10 mouse cellular contexts compared by ENCODE assay signal in genomic region chr9:63141641-63142334, GRCm38 (mm10). TPM values are rescaled to one million over a fixed set of nuclear protein-coding genes. Genes with fewer than 3 reads are reported as not detected.
A peak's percentile ranks its signal among the peaks of the same experiment; 100 is the strongest.
DNase-seq lines count a peak whose midpoint lies in the region; ATAC-seq and TF ChIP-seq lines count a peak whose summit lies in the region.
"Had no signal": no experiment of that assay in that cellular context is flagged by ENCODE, and none has a peak within 500 bp of the region (broad histone marks: within the 10 kb centered on the region; RNA-seq: fewer than 3 reads in every experiment).

No protein-coding gene starts in this region.

- H3K4me2 ChIP-seq in heart, embryonic 13.5 days = peak overlapping the region; percentile 50
- peak overlapping the region; percentile 32; the same call in 1 of the 2 replicates for H3K4me2 ChIP-seq in embryonic facial prominence, embryonic 14.5 days (ENCODE audit: low read depth, low read length)
- no peak overlapping the region for H3K4me2 ChIP-seq in limb, embryonic 11.5 days (ENCODE audit: low read depth, severe bottlenecking)

- WGBS in heart, embryonic 13.5 days = 1% methylated on average over 24 of the region's 24 CpGs
- 2% methylated on average over 24 of the region's 24 CpGs for WGBS in embryonic facial prominence, embryonic 14.5 days
- WGBS in limb, embryonic 11.5 days = 2% methylated on average over 24 of the region's 24 CpGs

- peaks cover 100% of the 10 kb centered on the region for H3K27me3 ChIP-seq in heart, embryonic 13.5 days (replicated peaks)
- peaks cover 99% of the 10 kb centered on the region for H3K27me3 ChIP-seq in E14TG2a.4 (ENCODE audit: insufficient read depth, low read length)
- H3K27me3 ChIP-seq in embryonic facial prominence, embryonic 14.5 days (replicated peaks; ENCODE audit: control insufficient read depth, insufficient read depth, low read length) = peaks cover 99% of the 10 kb centered on the region
- peaks cover 98% of the 10 kb centered on the region for H3K27me3 ChIP-seq in limb, embryonic 11.5 days (ENCODE audit: control insufficient read depth, insufficient read depth, low read length)

- H3K4me1 ChIP-seq in heart, embryonic 13.5 days = peaks cover 74% of the 10 kb centered on the region
- peaks cover 93% of the 10 kb centered on the region for H3K4me1 ChIP-seq in E14TG2a.4 (replicated peaks; ENCODE audit: low read depth, low read length)
- H3K4me1 ChIP-seq in embryonic facial prominence, embryonic 14.5 days (ENCODE audit: control insufficient read depth, insufficient read depth, low read length) = peaks cover 10% of the 10 kb centered on the region
- H3K4me1 ChIP-seq in limb, embryonic 11.5 days (ENCODE audit: control insufficient read depth, insufficient read depth, low read length) = peaks cover 26% of the 10 kb centered on the region

- H3K9ac ChIP-seq in heart, embryonic 13.5 days = no peak overlapping the region
- no peak overlapping the region for H3K9ac ChIP-seq in embryonic facial prominence, embryonic 14.5 days (ENCODE audit: low read depth, low read length)
- no peak overlapping the region for H3K9ac ChIP-seq in limb, embryonic 11.5 days (ENCODE audit: low read length)
- H3K9ac ChIP-seq: embryonic facial prominence, embryonic 12.5 days had no signal

- no peak for TF ChIP-seq CTCF in E14TG2a.4 (conservative IDR thresholded peaks at IDR 0.05; ENCODE audit: low read length)

- H3K27ac ChIP-seq in heart, embryonic 13.5 days (replicated peaks) = no peak overlapping the region
- no peak overlapping the region for H3K27ac ChIP-seq in embryonic facial prominence, embryonic 14.5 days (replicated peaks; ENCODE audit: low read depth, low read length)
- H3K27ac ChIP-seq in limb, embryonic 11.5 days (replicated peaks; ENCODE audit: low read depth, low read length) = no peak overlapping the region
- H3K27ac ChIP-seq: embryonic facial prominence, embryonic 12.5 days had no signal

- peak overlapping the region; percentile 35 for H3K4me3 ChIP-seq in heart, embryonic 13.5 days
- H3K4me3 ChIP-seq in E14TG2a.4 (replicated peaks; ENCODE audit: low read length) = peak overlapping the region; percentile 60
- H3K4me3 ChIP-seq in embryonic facial prominence, embryonic 14.5 days (ENCODE audit: low read depth, low read length) = peak overlapping the region; percentile 24
- H3K4me3 ChIP-seq in limb, embryonic 11.5 days (ENCODE audit: low read depth, low read length) = peak overlapping the region; percentile 15; the same call in 1 of the 2 replicates

- H3K9me3 ChIP-seq in heart, embryonic 13.5 days = no peaks in the 10 kb centered on the region
- no peaks in the 10 kb centered on the region for H3K9me3 ChIP-seq in E14TG2a.4 (ENCODE audit: low read length)
- H3K9me3 ChIP-seq in embryonic facial prominence, embryonic 14.5 days (ENCODE audit: control insufficient read depth, low read length) = no peaks in the 10 kb centered on the region
- H3K9me3 ChIP-seq in limb, embryonic 11.5 days (ENCODE audit: control insufficient read depth, low read length) = no peaks in the 10 kb centered on the region
- H3K9me3 ChIP-seq: embryonic facial prominence, embryonic 12.5 days had no signal

- DNase-seq in heart, postnatal 25 days (ENCODE audit: low spot score) = no peak
- no peak for DNase-seq in embryonic facial prominence, embryonic 14.5 days (ENCODE audit: low spot score)
- peak; percentile 59 for DNase-seq in limb, embryonic 11.5 days (ENCODE audit: low spot score)
- DNase-seq in gastrocnemius, postnatal 25 days = no peak
- no peak for DNase-seq in right cerebral cortex, postnatal 10 days (ENCODE audit: low spot score in 2 of 2)
- DNase-seq: layer of hippocampus, postnatal 36 days had no signal

- intact Hi-C loops in heart, postnatal 25 days (cut with DNase I) = no loop called here

- H3K36me3 ChIP-seq in heart, embryonic 13.5 days = no peaks in the 10 kb centered on the region
- H3K36me3 ChIP-seq in E14TG2a.4 (ENCODE audit: insufficient read depth, low read length) = no peaks in the 10 kb centered on the region
- H3K36me3 ChIP-seq in embryonic facial prominence, embryonic 14.5 days (ENCODE audit: control insufficient read depth, insufficient read depth, low read length) = no peaks in the 10 kb centered on the region
- H3K36me3 ChIP-seq in limb, embryonic 11.5 days (ENCODE audit: control insufficient read depth, insufficient read depth, low read length) = no peaks in the 10 kb centered on the region
- H3K36me3 ChIP-seq: embryonic facial prominence, embryonic 12.5 days had no signal

- no peak for ATAC-seq in heart, embryonic 13.5 days (ENCODE audit: extremely low read depth, insufficient number of reproducible peaks, low FRiP score, low TSS enrichment)
- ATAC-seq in embryonic facial prominence, embryonic 14.5 days (ENCODE audit: low read depth) = no peak
- no peak for ATAC-seq in limb, embryonic 11.5 days (ENCODE audit: insufficient number of reproducible peaks, low FRiP score, low TSS enrichment, low read depth)
- ATAC-seq in erythroid progenitor cell, adult 5-6 weeks (replicated peaks; ENCODE audit: low FRiP score, poor library complexity, severe bottlenecking) = no peak

RNA-seq across cellular contexts. Expression of gene Skor1, which starts 7.0 kb away (rescaled TPM):
- not detected in 2 replicates for polyA plus RNA-seq in heart, embryonic 13.5 days (2015; fragmentation: Nextera tagmentation; extraction: Ambion mirVana)
- total RNA-seq in heart, postnatal 25 days (2021) = not detected
- 0.04 TPM in 1 of 2 replicates, not detected in the other for polyA plus RNA-seq in embryonic facial prominence, embryonic 14.5 days (2014; fragmentation: Nextera tagmentation; extraction: Ambion mirVana)
- 0.12 TPM in 1 of 2 replicates, not detected in the other for polyA plus RNA-seq in limb, embryonic 11.5 days (2014; fragmentation: Nextera tagmentation; extraction: Ambion mirVana)
- under 1 TPM; 0.08 TPM for total RNA-seq in gastrocnemius, postnatal 25 days (2021)
- total RNA-seq in erythroid progenitor cell, adult 5-6 weeks (2015; ENCODE audit: low replicate concordance) = not detected in 2 replicates
- total RNA-seq in erythroid progenitor cell, adult 5-6 weeks (2017; ENCODE audit: low replicate concordance) = not detected in 2 replicates
